Mouse (Mus musculus) bone marrow macrophage, adult 2 months (primary cell): ENCODE measurements around the gene Psap.

Experiments used
- CTCF ChIP-seq: IDR thresholded peaks from 2 replicates; pipeline ENCODE4 v1.5.1; 2012; ENCODE audit warnings: low read depth, mild to moderate bottlenecking, low read length, moderate library complexity
- POLR2A ChIP-seq: IDR thresholded peaks from 2 replicates; pipeline ENCODE4 v1.6.1; 2012; ENCODE audit warnings: mild to moderate bottlenecking, low read depth, low read length, borderline replicate concordance

GRCm38 (mm10) chr10:60292209-60292608 lies 14.8 kb downstream of the Psap start:
- TF ChIP-seq CTCF (no peak), POLR2A (no peak)
